Mouse (Mus musculus) A20 (cell line): Measurements from ENCODE around the gene Kif26b.

Experiments used
- DNase-seq: peaks from one replicate; pipeline ENCODE4 v3.0.0-alpha.2; 2011; ENCODE audit warnings: low read depth, low spot score

Gene Kif26b

GRCm38 (mm10) chr1:178528431-178529351 lies at the start of gene Kif26b:
Gene Kif26b, plus strand, starts transcription at chr1:178529125.
- no peak for DNase-seq

- DNase-seq = no peak
Measured at GRCm38 (mm10) chr1:178483854-178484253, 45.1 kb upstream of the Kif26b start.

GRCm38 (mm10) chr1:178485138-178485867 lies 43.6 kb upstream of the Kif26b start:
- DNase-seq = no peak

- no peak for DNase-seq
Measured at GRCm38 (mm10) chr1:178485868-178486220, 43.1 kb upstream of the Kif26b start.

- DNase-seq = no peak
Measured at GRCm38 (mm10) chr1:178486828-178487227, 42.1 kb upstream of the Kif26b start.

GRCm38 (mm10) chr1:178489127-178489526 lies 39.8 kb upstream of the Kif26b start:
- peak; percentile 66 for DNase-seq

GRCm38 (mm10) chr1:178491733-178492132 lies 37.2 kb upstream of the Kif26b start:
- DNase-seq = no peak

- DNase-seq = no peak
Measured at GRCm38 (mm10) chr1:178492493-178492892, 36.4 kb upstream of the Kif26b start.

- no peak for DNase-seq
Measured at GRCm38 (mm10) chr1:178496186-178496585, 32.7 kb upstream of the Kif26b start.

- DNase-seq = peak; percentile 59
Measured at GRCm38 (mm10) chr1:178496841-178497240, 32.1 kb upstream of the Kif26b start.

GRCm38 (mm10) chr1:178506938-178507337 lies 22.0 kb upstream of the Kif26b start:
- no peak for DNase-seq

GRCm38 (mm10) chr1:178512323-178513031 lies 16.4 kb upstream of the Kif26b start:
- DNase-seq = no peak

GRCm38 (mm10) chr1:178513954-178514353 lies 15.0 kb upstream of the Kif26b start:
- no peak for DNase-seq

GRCm38 (mm10) chr1:178515839-178516238 lies 13.1 kb upstream of the Kif26b start:
- DNase-seq = no peak

- DNase-seq = no peak
Measured at GRCm38 (mm10) chr1:178522389-178522788, 6.5 kb upstream of the Kif26b start.

- DNase-seq = no peak
Measured at GRCm38 (mm10) chr1:178523152-178523551, 5.8 kb upstream of the Kif26b start.

GRCm38 (mm10) chr1:178527185-178527546 lies 1.8 kb upstream of the Kif26b start:
- DNase-seq = peak; percentile 73

- DNase-seq = no peak
Measured at GRCm38 (mm10) chr1:178527547-178528361, 1.2 kb upstream of the Kif26b start.

- no peak for DNase-seq
Measured at GRCm38 (mm10) chr1:178529512-178530300, 781 bp downstream of the Kif26b start.

- no peak for DNase-seq
Measured at GRCm38 (mm10) chr1:178530301-178531078, 1.6 kb downstream of the Kif26b start.
